Mouse (Mus musculus): ENCODE measurements around the gene Arhgef39.
"Not testable (repeated sequence)": the region's sequence is repeated elsewhere in the genome, so short reads cannot be mapped to it uniquely, and the experiment has no call there.

Arhgef39 gene

GRCm38 (mm10) chr4:43506536-43507185 is 7.2 kb upstream of the Arhgef39 start, which contains the start of gene Car9:
Car9 (plus strand) TSS chr4:43506966.
- peak; percentile 31 for DNase-seq

- DNase-seq: no peak
These were observed 6.6 kb upstream of the Arhgef39 start for GRCm38 (mm10) chr4:43506074-43506473.

GRCm38 (mm10) chr4:43504269-43504668 is 4.8 kb upstream of the Arhgef39 start:
- DNase-seq: no peak

GRCm38 (mm10) chr4:43503506-43503905 is 4.0 kb upstream of the Arhgef39 start:
- DNase-seq: peak; percentile 43

- peak; percentile 56 for DNase-seq
These were observed 3.5 kb upstream of the Arhgef39 start for GRCm38 (mm10) chr4:43503041-43503440.

GRCm38 (mm10) chr4:43498983-43499382 is 512 bp downstream of the Arhgef39 start:
- DNase-seq: no peak

- no peak for DNase-seq
These were observed 1.5 kb downstream of the Arhgef39 start for GRCm38 (mm10) chr4:43497946-43498345.

GRCm38 (mm10) chr4:43497405-43497804 is 2.1 kb downstream of the Arhgef39 start:
- peak; percentile 52 for DNase-seq

- no peak for DNase-seq
These were observed 2.9 kb downstream of the Arhgef39 start for GRCm38 (mm10) chr4:43496587-43496986.

GRCm38 (mm10) chr4:43493846-43494240 is 5.7 kb downstream of the Arhgef39 start:
- no peak for DNase-seq

GRCm38 (mm10) chr4:43493186-43493845 is 6.2 kb downstream of the Arhgef39 start:
- DNase-seq: peak; percentile 99

- DNase-seq: peak; percentile 90
These were observed 6.7 kb downstream of the Arhgef39 start, which contains the start of gene Ccdc107 for GRCm38 (mm10) chr4:43492821-43493185. Ccdc107 (plus strand) TSS chr4:43492900.

- no peak for DNase-seq
These were observed 7.2 kb downstream of the Arhgef39 start for GRCm38 (mm10) chr4:43492101-43492820.

- no peak for DNase-seq
These were observed 8.7 kb downstream of the Arhgef39 start for GRCm38 (mm10) chr4:43490801-43491200.

- DNase-seq: no peak
These were observed 9.9 kb downstream of the Arhgef39 start for GRCm38 (mm10) chr4:43489611-43490010.

GRCm38 (mm10) chr4:43485666-43486065 is 13.8 kb downstream of the Arhgef39 start:
- not testable (repeated sequence) for DNase-seq

- DNase-seq: no peak
These were observed 15.9 kb downstream of the Arhgef39 start, which contains the start of gene Sit1 for GRCm38 (mm10) chr4:43483535-43484091. Sit1 (minus strand) TSS chr4:43483734.

GRCm38 (mm10) chr4:43482591-43482990 is 16.9 kb downstream of the Arhgef39 start:
- no peak for DNase-seq

GRCm38 (mm10) chr4:43481894-43482456 is 17.5 kb downstream of the Arhgef39 start:
- DNase-seq: no peak

GRCm38 (mm10) chr4:43480985-43481384 is 18.5 kb downstream of the Arhgef39 start:
- no peak for DNase-seq

GRCm38 (mm10) chr4:43478906-43479832 is 20.3 kb downstream of the Arhgef39 start:
- peak; percentile 63 for DNase-seq

- no peak for DNase-seq
These were observed 21.0 kb downstream of the Arhgef39 start for GRCm38 (mm10) chr4:43478534-43478858.
